Mouse (Mus musculus) macrophage (primary cell): ENCODE measurements around the gene 4930470P17Rik. TPM values are rescaled to one million over a fixed set of nuclear protein-coding genes. Genes with fewer than 3 reads are reported as not detected.
"Not testable (repeated sequence)": the region's sequence is repeated elsewhere in the genome, so short reads cannot be mapped to it uniquely, and the experiment has no call there.

Source experiments
- H3K27ac ChIP-seq: fragments of 350-480 bp; formaldehyde crosslinking; 2 replicates; pipeline ENCODE4 v1.9.0; 2021
- H3K36me3 ChIP-seq: fragments of 350-480 bp; formaldehyde crosslinking; 2 replicates; pipeline ENCODE4 v1.9.0; 2021; ENCODE audit errors: inconsistent target
- H3K4me3 ChIP-seq: fragments of 350-480 bp; formaldehyde crosslinking; 2 replicates; pipeline ENCODE4 v1.9.0; 2021; ENCODE audit errors: inconsistent target
- H3K79me2 ChIP-seq: fragments of 350-480 bp; formaldehyde crosslinking; 2 replicates; pipeline ENCODE4 v1.9.0; 2021; ENCODE audit errors: inconsistent target
- WGBS: methylation state at CpG from one replicate; pipeline ENCODE4 v1.1.7; 2026; ENCODE audit warnings: inconsistent platforms; ENCODE audit not compliant: missing documents; 5-methylcytosine and 5-hydroxymethylcytosine counted together
- polyA plus RNA-seq: library from polyadenylated mRNA; stranded (reverse); fragments of 250-400 nt; gene quantifications from 3 replicates; pipeline ENCODE4 v1.2.4, GENCODE M21; 2018; ENCODE audit warnings: inconsistent platforms

Gene 4930470P17Rik
- polyA plus RNA-seq, 1 experiment from 2014 or later = not detected

DNA sequence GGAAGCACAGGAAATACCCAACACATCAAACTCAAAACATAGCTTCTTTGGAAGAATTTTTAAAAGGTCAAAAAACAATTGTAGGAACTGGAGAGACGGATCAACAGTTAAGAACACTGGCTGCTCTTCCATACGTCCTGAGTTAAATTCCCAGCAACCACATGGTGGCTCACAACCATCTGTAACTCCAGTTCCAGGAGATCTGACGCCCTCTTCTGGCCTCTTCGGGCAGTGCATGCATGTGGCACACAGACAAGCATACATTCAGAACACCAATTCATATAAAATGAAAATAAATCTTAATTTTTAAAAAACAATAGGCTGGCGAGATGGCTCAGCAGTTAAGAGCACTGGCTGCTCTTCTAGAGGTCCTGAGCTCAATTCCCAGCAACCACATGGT lies 10.0 kb upstream of the 4930470P17Rik start:
- H3K36me3 ChIP-seq, H3K4me3 ChIP-seq, H3K79me2 ChIP-seq, H3K27ac ChIP-seq: not testable (repeated sequence)
- WGBS = 80% methylated on average over 5 of the region's 5 CpGs

GRCm38 (mm10) chr2:170601171-170601570 lies 646 bp downstream of the 4930470P17Rik start:
- no peak overlapping the region for H3K27ac ChIP-seq
- 76% methylated on average over 5 of the region's 5 CpGs for WGBS

DNA sequence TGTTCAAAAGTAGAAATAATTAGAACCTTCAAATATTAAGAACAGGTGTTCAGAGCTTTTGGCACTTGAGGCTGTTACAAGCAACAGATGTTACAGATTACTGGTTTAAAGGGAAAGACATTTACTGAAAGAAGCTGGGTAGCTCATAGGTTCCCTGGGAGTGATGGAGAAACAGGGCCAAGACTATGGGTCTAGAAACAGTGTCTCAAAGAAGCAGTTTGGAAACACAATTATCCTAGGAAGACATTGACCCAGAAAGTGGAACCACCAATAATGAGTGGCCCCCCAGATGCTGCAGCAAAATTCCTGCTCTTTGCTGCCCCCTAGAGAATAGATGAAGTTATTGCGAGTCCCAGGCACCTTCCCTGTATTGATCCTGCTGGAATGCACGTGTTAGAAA lies 4.2 kb downstream of the 4930470P17Rik start:
- WGBS = 9% methylated on average over 2 of the region's 2 CpGs
- Histone ChIP-seq H3K27ac (no peak overlapping the region), H3K4me3 (no peak overlapping the region), H3K79me2 (no peaks in the 10 kb centered on the region), H3K36me3 (no peaks in the 10 kb centered on the region)

More at GRCm38 (mm10) chr2:170601171-170601570, 646 bp downstream of the 4930470P17Rik start:
- Histone ChIP-seq H3K79me2 (no peaks in the 10 kb centered on the region), H3K4me3 (no peak overlapping the region), H3K36me3 (no peaks in the 10 kb centered on the region)

DNA sequence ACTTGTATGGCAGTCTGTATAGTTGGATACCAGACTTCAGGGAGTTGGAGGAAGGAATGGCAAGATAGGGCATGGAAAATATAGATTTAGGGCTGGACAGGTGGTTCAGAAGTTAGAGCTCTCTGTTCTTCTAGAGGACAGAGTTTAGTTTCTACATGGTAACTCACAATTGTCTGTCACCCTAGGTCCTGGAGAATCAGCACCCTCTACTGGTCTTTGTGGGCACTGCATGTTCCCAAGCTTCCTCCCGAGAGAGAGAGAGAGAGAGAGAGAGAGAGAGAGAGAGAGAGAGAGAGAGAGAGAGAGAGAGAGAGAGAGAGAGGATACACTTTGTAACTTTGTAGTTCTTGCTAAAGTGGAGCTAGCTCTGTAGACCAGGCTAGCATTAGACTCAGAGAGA lies 5.1 kb downstream of the 4930470P17Rik start:
- H3K4me3 ChIP-seq = no peak overlapping the region
- no peaks in the 10 kb centered on the region for H3K36me3 ChIP-seq
- H3K27ac ChIP-seq = no peak overlapping the region
- 0% methylated on average over 1 of the region's 1 CpGs for WGBS
- H3K79me2 ChIP-seq = no peaks in the 10 kb centered on the region

DNA sequence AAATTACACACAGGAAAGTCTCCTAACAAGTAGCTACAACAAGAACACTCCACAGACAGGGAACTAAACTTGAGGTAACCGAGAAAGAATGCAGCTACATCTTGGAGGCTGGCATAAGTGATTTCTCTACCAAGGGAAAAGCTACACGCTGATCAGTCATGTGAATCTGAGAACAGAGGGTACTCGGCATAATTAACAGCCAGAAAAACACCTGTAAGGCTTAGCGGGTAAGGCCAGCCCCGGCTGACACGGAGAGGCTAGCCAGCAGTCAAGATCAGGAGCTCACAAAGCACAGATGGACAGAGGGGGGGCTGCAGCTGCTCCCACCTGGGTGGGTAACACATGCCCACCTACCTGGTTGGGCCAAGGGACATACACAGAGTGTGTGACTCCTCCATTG lies 9.7 kb downstream of the 4930470P17Rik start:
- H3K4me3 ChIP-seq = no peak overlapping the region
- no peaks in the 10 kb centered on the region for H3K79me2 ChIP-seq
- 88% methylated on average over 6 of the region's 6 CpGs for WGBS
- no peaks in the 10 kb centered on the region for H3K36me3 ChIP-seq
- no peak overlapping the region for H3K27ac ChIP-seq

- Histone ChIP-seq H3K27ac (no peak overlapping the region), H3K79me2 (no peaks in the 10 kb centered on the region), H3K36me3 (no peaks in the 10 kb centered on the region), H3K4me3 (no peak overlapping the region)
- WGBS = 86% methylated on average over 9 of the region's 9 CpGs
Observed at GRCm38 (mm10) chr2:170588369-170588900, 13.4 kb downstream of the 4930470P17Rik start.

DNA sequence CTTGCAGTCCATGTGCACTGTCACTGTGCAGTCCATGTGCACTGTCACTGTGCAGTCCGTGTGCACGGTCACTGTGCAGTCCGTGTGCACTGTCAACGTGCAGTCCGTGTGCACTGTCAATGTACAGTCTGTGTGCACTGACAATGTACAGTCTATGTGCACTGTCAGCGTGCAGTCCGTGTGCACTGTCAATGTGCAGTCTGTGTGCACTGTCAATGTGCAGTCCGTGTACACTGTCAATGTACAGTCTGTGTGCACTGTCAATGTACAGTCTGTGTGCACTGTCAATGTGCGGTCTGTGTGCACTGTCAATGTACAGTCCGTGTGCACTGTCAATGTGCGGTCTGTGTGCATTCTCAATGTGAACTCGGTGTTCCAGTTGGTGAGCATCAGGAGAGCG lies 17.1 kb downstream of the 4930470P17Rik start:
- Histone ChIP-seq H3K27ac (no peak overlapping the region), H3K4me3 (no peak overlapping the region), H3K36me3 (no peaks in the 10 kb centered on the region), H3K79me2 (no peaks in the 10 kb centered on the region)
- WGBS = 95% methylated on average over 13 of the region's 13 CpGs

DNA sequence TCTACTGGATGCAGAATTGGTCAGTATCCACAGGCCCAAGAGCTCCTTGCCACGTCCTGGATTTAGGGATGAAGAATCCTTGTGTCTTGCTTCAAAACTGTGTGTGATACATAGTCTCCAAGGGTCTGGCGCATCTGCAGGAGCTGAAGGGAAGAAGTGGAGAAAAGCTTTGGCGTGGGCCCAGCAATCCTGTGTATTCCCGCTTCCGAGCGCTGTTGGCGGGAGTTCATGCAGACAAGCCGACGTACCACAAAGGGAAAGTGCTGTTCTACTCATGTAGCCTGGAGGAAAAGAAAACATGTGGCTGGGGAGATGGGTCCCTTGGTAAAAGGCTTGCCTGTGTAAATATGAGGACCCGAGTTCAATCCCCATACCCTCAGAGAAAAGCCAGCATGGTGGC lies 22.3 kb downstream of the 4930470P17Rik start:
- H3K27ac ChIP-seq = no peak overlapping the region
- WGBS = 89% methylated on average over 10 of the region's 10 CpGs
- no peaks in the 10 kb centered on the region for H3K79me2 ChIP-seq
- no peak overlapping the region for H3K4me3 ChIP-seq
- no peaks in the 10 kb centered on the region for H3K36me3 ChIP-seq

- WGBS = 88% methylated on average over 5 of the region's 5 CpGs
Observed at GRCm38 (mm10) chr2:170578588-170578987, 23.2 kb downstream of the 4930470P17Rik start.

DNA sequence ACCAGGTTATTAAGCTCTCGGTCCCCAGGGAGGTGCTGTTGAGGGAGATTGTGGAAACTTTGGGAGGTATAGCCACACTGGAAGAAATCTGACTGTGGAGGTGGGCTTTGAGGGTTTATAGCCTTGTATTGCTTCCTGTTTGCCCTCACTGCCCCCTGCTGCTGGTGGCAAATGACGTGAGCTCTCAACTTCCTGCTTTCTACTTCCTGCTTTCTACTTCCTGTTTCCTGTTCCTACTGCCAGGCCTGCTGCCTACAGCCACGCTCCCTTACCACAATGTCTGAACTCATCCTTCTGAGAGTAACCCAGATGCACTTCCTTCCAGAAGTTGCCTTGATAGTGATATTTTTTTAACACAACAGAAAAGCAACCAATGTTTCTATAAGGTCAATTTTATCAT lies 24.3 kb downstream of the 4930470P17Rik start:
- WGBS = 36% methylated on average over 3 of the region's 3 CpGs
- Histone ChIP-seq H3K4me3 (no peak overlapping the region), H3K79me2 (no peaks in the 10 kb centered on the region), H3K36me3 (no peaks in the 10 kb centered on the region), H3K27ac (no peak overlapping the region)

More at GRCm38 (mm10) chr2:170578588-170578987, 23.2 kb downstream of the 4930470P17Rik start:
- H3K79me2 ChIP-seq = no peaks in the 10 kb centered on the region
- no peak overlapping the region for H3K27ac ChIP-seq
- H3K4me3 ChIP-seq = no peak overlapping the region
- no peaks in the 10 kb centered on the region for H3K36me3 ChIP-seq

DNA sequence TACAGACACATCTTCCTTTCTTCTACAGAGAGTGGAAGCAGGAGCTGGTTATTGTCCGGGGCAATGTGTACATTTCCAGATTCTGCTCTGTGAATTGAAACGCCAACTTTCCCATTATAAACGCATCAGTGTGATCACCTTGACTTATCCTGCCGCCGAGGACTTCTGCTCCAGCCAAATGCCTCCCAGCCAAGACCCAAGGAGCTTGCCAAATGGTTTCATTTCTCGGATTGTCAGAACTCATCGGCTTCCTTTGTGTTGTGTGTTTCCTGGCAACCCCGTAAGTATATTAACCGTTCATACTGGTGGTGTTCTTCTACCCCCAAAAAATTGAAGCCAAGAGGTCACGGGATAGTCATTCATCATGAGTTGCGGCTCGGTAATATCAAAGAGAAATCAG lies 25.7 kb downstream of the 4930470P17Rik start:
- no peak overlapping the region for H3K4me3 ChIP-seq
- no peaks in the 10 kb centered on the region for H3K79me2 ChIP-seq
- WGBS = 90% methylated on average over 12 of the region's 12 CpGs
- H3K36me3 ChIP-seq = no peaks in the 10 kb centered on the region
- no peak overlapping the region for H3K27ac ChIP-seq

GRCm38 (mm10) chr2:170564995-170565394 lies 36.8 kb downstream of the 4930470P17Rik start:
- Histone ChIP-seq H3K79me2 (no peaks in the 10 kb centered on the region), H3K4me3 (no peak overlapping the region), H3K36me3 (no peaks in the 10 kb centered on the region), H3K27ac (no peak overlapping the region)
- 97% methylated on average over 7 of the region's 8 CpGs for WGBS

GRCm38 (mm10) chr2:170563956-170564855 lies 37.6 kb downstream of the 4930470P17Rik start:
- WGBS = 91% methylated on average over 15 of the region's 15 CpGs
- no peak overlapping the region for H3K27ac ChIP-seq

DNA sequence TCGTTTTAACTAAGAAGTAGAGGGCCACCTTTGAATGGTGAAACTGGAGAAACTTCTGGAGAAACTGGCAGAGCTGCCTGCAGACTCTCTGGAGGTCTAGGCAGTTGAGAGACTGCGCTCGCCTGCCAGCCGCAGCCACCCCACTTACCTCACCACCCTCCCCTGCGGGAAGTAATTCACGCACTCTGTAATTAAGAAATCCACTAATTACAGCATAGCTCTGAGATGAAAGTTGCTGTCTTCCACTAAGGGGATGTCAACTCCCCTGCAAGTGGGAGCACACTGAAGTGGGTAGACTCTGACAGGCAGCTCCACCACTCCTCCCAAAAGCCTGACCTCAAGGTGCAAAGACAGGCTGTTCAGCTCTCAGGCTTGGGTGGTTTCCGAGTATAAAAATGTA lies 49.7 kb downstream of the 4930470P17Rik start:
- no peak overlapping the region for H3K4me3 ChIP-seq
- 80% methylated on average over 7 of the region's 7 CpGs for WGBS
- no peak overlapping the region for H3K27ac ChIP-seq
- no peaks in the 10 kb centered on the region for H3K79me2 ChIP-seq
- H3K36me3 ChIP-seq = no peaks in the 10 kb centered on the region

More at GRCm38 (mm10) chr2:170563956-170564855, 37.6 kb downstream of the 4930470P17Rik start:
- no peaks in the 10 kb centered on the region for H3K36me3 ChIP-seq
- H3K79me2 ChIP-seq = no peaks in the 10 kb centered on the region
- no peak overlapping the region for H3K4me3 ChIP-seq

- Histone ChIP-seq H3K79me2 (no peaks in the 10 kb centered on the region), H3K4me3 (no peak overlapping the region)
- WGBS = 10% methylated on average over 5 of the region's 5 CpGs
Observed at GRCm38 (mm10) chr2:170550240-170550639, 51.6 kb downstream of the 4930470P17Rik start.

More at GRCm38 (mm10) chr2:170550240-170550639, 51.6 kb downstream of the 4930470P17Rik start:
- Histone ChIP-seq H3K27ac (no peak overlapping the region), H3K36me3 (no peaks in the 10 kb centered on the region)
